Mouse (Mus musculus) lung, adult 2 months (tissue): Measurements from ENCODE around the gene Dennd5b.
A peak's percentile ranks its signal among the peaks of the same experiment; 100 is the strongest.

Source experiments
- CTCF ChIP-seq: fragments of 200-500 bp; IDR thresholded peaks from 2 replicates; pipeline ENCODE4 v1.5.1; 2011; ENCODE audit warnings: mild to moderate bottlenecking, low read length, control low read depth; ENCODE audit not compliant: insufficient read depth
- POLR2A ChIP-seq: fragments of 200-500 bp; IDR thresholded peaks from 2 replicates; pipeline ENCODE4 v1.6.1; 2011; ENCODE audit warnings: low read depth, mild to moderate bottlenecking, control low read depth, low read length, borderline replicate concordance; ENCODE audit errors: extremely low read depth

- TF ChIP-seq CTCF: no peak
- peak; percentile 30; the same call in 1 of the 2 replicates for TF ChIP-seq POLR2A
These were observed 156.5 kb downstream of the Dennd5b start for GRCm38 (mm10) chr6:148944767-148945508.
